Mouse (Mus musculus): ENCODE data around the gene Cx3cr1.

Gene Cx3cr1

GRCm38 (mm10) chr9:119973869-119974520 is 95.7 kb downstream of the Cx3cr1 start:
- no peak for DNase-seq (ENCODE audit: low read depth)

DNA sequence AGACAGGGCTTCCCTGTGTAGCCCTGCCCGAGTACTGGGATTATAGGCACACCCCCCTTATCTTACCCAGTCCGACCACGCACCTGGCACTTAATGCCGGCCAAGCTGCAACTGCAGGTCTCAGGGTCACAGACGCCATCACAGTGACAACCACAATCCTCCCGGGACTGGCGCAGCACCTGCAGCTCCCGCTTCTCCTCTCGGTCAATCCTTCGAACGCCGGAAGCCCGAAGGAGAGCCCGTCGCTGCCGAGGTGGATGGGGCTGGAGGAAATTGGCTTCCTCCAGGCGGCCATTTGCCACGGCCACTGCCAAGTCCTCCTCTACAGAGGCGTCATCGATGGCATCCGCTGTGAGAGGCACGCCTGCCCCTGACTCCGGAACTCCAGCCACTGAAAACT is 96.4 kb downstream of the Cx3cr1 start:
- no peak for DNase-seq (ENCODE audit: low read depth)

DNA sequence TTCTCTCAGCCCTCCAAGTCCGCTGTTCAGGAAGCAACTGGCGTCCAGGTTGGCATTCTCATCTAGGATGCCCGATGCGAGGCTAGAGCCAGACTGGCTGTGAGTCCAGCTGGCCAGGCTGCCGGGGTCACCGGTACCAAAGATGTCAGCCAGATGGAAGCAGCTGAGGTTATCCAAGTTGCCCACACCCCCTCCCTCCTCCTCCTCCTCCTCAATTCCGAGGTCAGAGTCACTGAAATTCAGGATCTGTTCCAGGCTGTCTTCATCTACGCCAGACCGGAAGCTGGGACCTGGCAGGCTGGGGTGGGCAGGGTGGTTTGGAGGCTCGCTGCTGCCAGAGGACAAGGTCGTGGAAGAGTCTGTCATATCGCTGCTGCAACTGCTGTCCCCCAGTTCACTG is 97.1 kb downstream of the Cx3cr1 start:
- DNase-seq (ENCODE audit: low read depth) = no peak

GRCm38 (mm10) chr9:119972166-119972565 is 97.5 kb downstream of the Cx3cr1 start:
- no peak for DNase-seq (ENCODE audit: low read depth)

- no peak for DNase-seq (ENCODE audit: low read depth)
These were observed 98.7 kb downstream of the Cx3cr1 start for GRCm38 (mm10) chr9:119970763-119971656.

DNA sequence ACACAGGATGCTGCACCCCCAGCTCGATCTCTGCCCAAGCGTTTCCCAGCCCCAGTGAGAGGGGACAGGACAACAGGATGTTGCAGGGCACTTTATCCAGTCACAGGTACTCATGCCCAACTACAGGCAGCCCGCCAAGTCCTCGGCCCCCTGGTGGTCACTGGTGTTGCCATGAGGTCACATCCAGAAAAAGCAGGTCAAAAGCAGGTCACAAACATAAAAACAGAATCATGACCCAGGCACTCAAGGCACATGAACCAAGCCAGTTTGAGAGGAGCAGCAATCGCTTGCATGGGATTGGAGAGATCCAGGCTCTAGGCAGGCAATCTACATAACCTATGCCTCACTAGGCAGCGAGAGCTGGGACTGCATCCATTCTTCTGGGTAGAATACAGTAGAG is 99.5 kb downstream of the Cx3cr1 start:
- DNase-seq (ENCODE audit: low read depth) = no peak

DNA sequence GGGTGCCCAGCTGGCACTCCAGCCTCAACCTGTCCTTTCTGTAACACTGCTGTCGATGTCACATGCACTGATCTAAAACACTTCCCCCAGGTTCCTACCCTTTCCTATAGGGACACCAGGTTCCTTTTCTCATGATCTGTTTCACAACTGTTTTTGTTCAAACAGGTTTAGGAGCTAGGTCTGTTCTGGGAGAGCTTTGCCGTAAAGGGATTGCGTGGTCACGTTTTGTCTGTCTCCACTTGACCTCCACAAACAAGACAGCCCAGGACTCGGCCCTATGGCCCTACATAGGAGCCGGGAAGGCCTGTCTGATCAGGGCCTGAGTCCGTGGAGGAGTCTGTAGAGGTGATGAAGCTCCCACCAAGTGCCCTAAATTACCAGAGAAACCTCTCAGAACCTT is 99.9 kb downstream of the Cx3cr1 start:
- no peak for DNase-seq (ENCODE audit: low read depth)

- DNase-seq (ENCODE audit: low read depth) = no peak
These were observed 103.3 kb downstream of the Cx3cr1 start for GRCm38 (mm10) chr9:119966221-119966910.

DNA sequence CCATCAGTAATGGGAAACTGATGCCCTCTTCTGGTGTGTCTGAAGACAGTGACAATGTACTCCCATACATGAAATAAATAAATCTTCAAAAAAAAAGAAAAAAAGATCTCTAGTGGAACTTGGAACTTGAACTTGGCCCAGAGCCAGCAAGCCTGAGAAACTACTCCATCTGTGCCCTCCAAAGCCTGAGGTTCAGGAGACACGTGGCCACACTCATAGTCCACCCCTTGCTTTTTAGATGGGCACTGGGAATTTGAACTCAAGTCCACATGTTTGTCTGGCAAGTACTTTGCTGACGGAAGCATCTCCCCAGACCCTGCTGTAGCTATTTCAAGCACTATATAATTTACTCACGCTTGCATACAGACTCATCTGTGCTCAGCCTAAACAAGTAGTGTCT is 104.5 kb downstream of the Cx3cr1 start:
- no peak for DNase-seq (ENCODE audit: low read depth)

- no peak for DNase-seq (ENCODE audit: low read depth)
These were observed 105.5 kb downstream of the Cx3cr1 start for GRCm38 (mm10) chr9:119964206-119964605.

GRCm38 (mm10) chr9:119962987-119963667 is 106.6 kb downstream of the Cx3cr1 start:
- DNase-seq (ENCODE audit: low read depth) = no peak

GRCm38 (mm10) chr9:119962216-119962615 is 107.5 kb downstream of the Cx3cr1 start:
- no peak for DNase-seq (ENCODE audit: low read depth)

DNA sequence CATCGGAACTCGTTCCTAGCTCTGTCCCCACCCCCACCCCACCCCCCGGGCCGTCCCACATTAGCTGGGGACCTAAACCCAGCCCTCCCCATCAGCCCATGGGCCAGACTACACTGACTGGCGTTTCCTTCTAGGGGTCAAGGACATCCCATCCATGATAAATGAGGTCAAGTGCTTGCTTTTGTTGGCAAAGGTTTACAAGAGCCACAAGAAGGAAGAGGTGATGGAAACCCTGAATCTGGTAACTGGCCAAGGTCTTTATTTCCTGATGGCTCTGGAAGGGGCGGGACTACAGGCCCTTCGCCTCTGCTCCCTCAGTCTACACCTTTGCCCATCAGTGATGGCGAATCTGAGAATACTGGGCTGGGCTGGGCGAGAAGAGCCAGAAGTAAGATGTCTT is 110.8 kb downstream of the Cx3cr1 start:
- no peak for DNase-seq (ENCODE audit: low read depth)

GRCm38 (mm10) chr9:119951388-119951787 is 118.3 kb downstream of the Cx3cr1 start:
- no peak for DNase-seq (ENCODE audit: low read depth)

- DNase-seq (ENCODE audit: low read depth) = no peak
These were observed 119.2 kb downstream of the Cx3cr1 start for GRCm38 (mm10) chr9:119950434-119950833.

GRCm38 (mm10) chr9:119948804-119949203 is 120.9 kb downstream of the Cx3cr1 start:
- no peak for DNase-seq (ENCODE audit: low read depth)

DNA sequence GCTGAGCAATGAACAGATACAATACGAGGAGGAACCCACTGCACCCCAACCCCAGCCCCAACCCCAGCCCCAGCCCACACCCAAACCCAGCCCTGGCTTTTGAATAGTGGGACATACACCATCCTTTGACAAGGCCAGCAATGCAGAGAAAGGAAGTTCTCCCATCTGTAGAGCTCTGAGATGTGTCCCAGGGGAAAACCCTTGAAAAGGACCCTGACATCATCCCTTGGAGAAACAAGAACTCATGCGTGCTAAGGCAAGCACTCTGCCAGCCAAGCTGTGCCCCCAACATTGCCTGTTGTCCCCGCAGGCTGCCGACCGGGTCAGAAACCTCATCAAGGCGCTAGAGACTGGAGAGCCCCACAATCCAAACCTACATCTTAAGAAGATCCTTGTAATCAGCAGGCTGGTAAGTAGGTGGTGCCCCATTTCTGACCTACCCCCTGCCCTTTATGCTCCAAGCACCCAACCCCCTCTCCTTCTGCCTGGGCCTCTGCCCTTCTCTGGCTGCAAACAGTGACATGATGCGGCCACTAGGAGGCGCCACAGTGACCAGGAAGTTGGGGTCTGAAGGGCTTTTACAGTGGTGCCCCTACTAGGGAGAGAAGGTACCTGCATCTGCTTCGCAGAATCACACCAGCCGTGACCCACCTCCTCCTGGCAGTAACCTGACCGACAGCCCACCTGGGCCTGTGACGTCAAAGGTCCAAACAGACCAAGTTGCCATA is 124.3 kb downstream of the Cx3cr1 start:
- no peak for DNase-seq (ENCODE audit: low read depth)

GRCm38 (mm10) chr9:119943326-119943725 is 126.4 kb downstream of the Cx3cr1 start:
- DNase-seq (ENCODE audit: low read depth) = no peak

- DNase-seq (ENCODE audit: low read depth) = no peak
These were observed 127.8 kb downstream of the Cx3cr1 start for GRCm38 (mm10) chr9:119941861-119942260.

GRCm38 (mm10) chr9:119941407-119941806 is 128.3 kb downstream of the Cx3cr1 start:
- DNase-seq (ENCODE audit: low read depth) = no peak

DNA sequence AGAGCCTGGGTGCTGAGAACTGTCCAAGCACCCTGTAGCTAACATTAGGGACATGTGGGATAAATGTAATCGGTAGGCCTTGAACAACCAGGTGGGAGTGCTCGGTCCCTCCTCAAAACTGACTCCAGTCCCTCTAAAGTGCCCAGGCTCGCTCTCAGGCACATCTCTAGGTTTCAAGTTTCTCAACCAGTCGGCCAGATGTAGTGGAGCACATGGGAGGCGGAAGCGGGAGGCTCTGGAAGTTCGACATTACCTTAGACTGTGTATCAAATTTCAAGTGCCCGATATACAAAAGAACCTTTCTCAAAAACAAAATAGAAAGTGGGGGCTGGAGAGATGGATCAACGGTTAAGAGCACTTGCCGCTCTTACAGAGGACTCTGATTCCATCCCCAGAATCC is 130.0 kb downstream of the Cx3cr1 start:
- DNase-seq (ENCODE audit: low read depth) = no peak

DNA sequence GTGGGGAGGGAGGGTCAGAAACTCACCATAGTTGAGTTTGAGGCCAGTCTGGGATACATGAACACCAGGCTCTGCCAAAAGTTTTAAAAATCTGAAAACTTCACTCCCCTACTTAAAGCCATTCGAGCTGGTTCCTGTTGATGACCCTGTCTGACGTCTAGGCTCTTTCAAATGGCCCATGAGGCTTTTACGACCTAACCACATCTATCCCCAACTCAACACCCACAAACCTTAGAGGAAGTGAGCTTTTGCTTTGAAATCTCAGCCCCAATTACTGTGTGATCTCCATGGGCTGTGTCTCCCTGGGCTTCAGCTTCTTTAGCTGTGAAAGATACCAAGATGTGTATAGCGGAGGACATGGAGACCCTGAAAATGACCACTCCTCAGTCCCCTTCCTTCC is 131.2 kb downstream of the Cx3cr1 start:
- no peak for DNase-seq (ENCODE audit: low read depth)
